Mouse (Mus musculus): ENCODE measurements around the gene Afg1l. TPM values are rescaled to one million over a fixed set of nuclear protein-coding genes. Genes with fewer than 3 reads are reported as not detected.

Afg1l gene
- polyA plus RNA-seq, 1 experiment, result 19.1 TPM

- no peak for DNase-seq (ENCODE audit: extremely low spot score in 1 of 2, low spot score in 1 of 2)
Observed at GRCm38 (mm10) chr10:42388181-42388580, 90.2 kb downstream of the Afg1l start.

GRCm38 (mm10) chr10:42384946-42385644 is 93.3 kb downstream of the Afg1l start:
- DNase-seq (ENCODE audit: extremely low spot score in 1 of 2, low spot score in 1 of 2), result peak in 1 of 2 experiments; percentile 11

GRCm38 (mm10) chr10:42383708-42384107 is 94.7 kb downstream of the Afg1l start:
- no peak for DNase-seq (ENCODE audit: extremely low spot score in 1 of 2, low spot score in 1 of 2)

- no peak for DNase-seq (ENCODE audit: extremely low spot score in 1 of 2, low spot score in 1 of 2)
Observed at GRCm38 (mm10) chr10:42364216-42364615, 114.1 kb downstream of the Afg1l start.

- DNase-seq (ENCODE audit: extremely low spot score in 1 of 2, low spot score in 1 of 2), result no peak
Observed at GRCm38 (mm10) chr10:42355980-42356379, 122.4 kb downstream of the Afg1l start.

- DNase-seq (ENCODE audit: extremely low spot score in 1 of 2, low spot score in 1 of 2), result no peak
Observed at GRCm38 (mm10) chr10:42347986-42348385, 130.4 kb downstream of the Afg1l start.

- DNase-seq (ENCODE audit: extremely low spot score in 1 of 2, low spot score in 1 of 2), result peak in 1 of 2 experiments; percentile 37
Observed at GRCm38 (mm10) chr10:42347127-42347526, 131.2 kb downstream of the Afg1l start.

GRCm38 (mm10) chr10:42346179-42346877 is 132.0 kb downstream of the Afg1l start:
- DNase-seq (ENCODE audit: extremely low spot score in 1 of 2, low spot score in 1 of 2), result no peak

- DNase-seq (ENCODE audit: extremely low spot score in 1 of 2, low spot score in 1 of 2), result no peak
Observed at GRCm38 (mm10) chr10:42342714-42343113, 135.7 kb downstream of the Afg1l start.

GRCm38 (mm10) chr10:42341815-42342457 is 136.4 kb downstream of the Afg1l start:
- DNase-seq (ENCODE audit: extremely low spot score in 1 of 2, low spot score in 1 of 2), result no peak

GRCm38 (mm10) chr10:42340426-42340793 is 138.0 kb downstream of the Afg1l start:
- DNase-seq (ENCODE audit: extremely low spot score in 1 of 2, low spot score in 1 of 2), result no peak

- DNase-seq (ENCODE audit: extremely low spot score in 1 of 2, low spot score in 1 of 2), result peak in 1 of 2 experiments; percentile 41
Observed at GRCm38 (mm10) chr10:42339773-42340425, 138.5 kb downstream of the Afg1l start.

GRCm38 (mm10) chr10:42338456-42338855 is 139.9 kb downstream of the Afg1l start:
- DNase-seq (ENCODE audit: extremely low spot score in 1 of 2, low spot score in 1 of 2), result no peak

- peak in 1 of 2 experiments; percentile 32 for DNase-seq (ENCODE audit: extremely low spot score in 1 of 2, low spot score in 1 of 2)
Observed at GRCm38 (mm10) chr10:42327576-42327975, 150.8 kb downstream of the Afg1l start.

- no peak for DNase-seq (ENCODE audit: extremely low spot score in 1 of 2, low spot score in 1 of 2)
Observed at GRCm38 (mm10) chr10:42325305-42325704, 153.1 kb downstream of the Afg1l start.

- DNase-seq (ENCODE audit: extremely low spot score in 1 of 2, low spot score in 1 of 2), result no peak
Observed at GRCm38 (mm10) chr10:42323978-42324377, 154.4 kb downstream of the Afg1l start.

GRCm38 (mm10) chr10:42313222-42313786 is 165.1 kb downstream of the Afg1l start:
- no peak for DNase-seq (ENCODE audit: extremely low spot score in 1 of 2, low spot score in 1 of 2)

GRCm38 (mm10) chr10:42312557-42312956 is 165.8 kb downstream of the Afg1l start:
- DNase-seq (ENCODE audit: extremely low spot score in 1 of 2, low spot score in 1 of 2), result no peak

- DNase-seq (ENCODE audit: extremely low spot score in 1 of 2, low spot score in 1 of 2), result no peak
Observed at GRCm38 (mm10) chr10:42308687-42308987, 169.7 kb downstream of the Afg1l start.

GRCm38 (mm10) chr10:42307980-42308686 is 170.2 kb downstream of the Afg1l start:
- peak; percentile 56 to 91 for DNase-seq (ENCODE audit: extremely low spot score in 1 of 2, low spot score in 1 of 2)
